Mouse (Mus musculus): ENCODE measurements at regions not wholly inside any gene's neighbourhood (a gene's known extent, or its start where the extent isn't known, plus 50 kb on each side); places are given as distances from the start of the nearest gene placed in this dataset.

GRCm38 (mm10) chr8:86301885-86302509, 278.5 kb downstream of the Abcc12 start:
- TF ChIP-seq POLR2A (IDR thresholded peaks at IDR 0.05; ENCODE audit: low read depth, low read length) = no peak
- no peak for TF ChIP-seq CTCF (IDR thresholded peaks at IDR 0.05; ENCODE audit: extremely low read depth, insufficient read length, insufficient replicate concordance, low read depth, low read length)

Measured in small intestine, adult 2 months (tissue).